Mouse (Mus musculus) right cerebral cortex, postnatal 36 days (tissue): ENCODE measurements around the gene Rhoa.
A peak's percentile ranks its signal among the peaks of the same experiment; 100 is the strongest.

Source experiments
- DNase-seq, 2 experiments: peaks; one replicate each; pipeline ENCODE4 v3.0.0; 2022; ENCODE audit warnings: low spot score in 2 of 2, mixed read lengths in 1 of 2

Rhoa gene

DNA sequence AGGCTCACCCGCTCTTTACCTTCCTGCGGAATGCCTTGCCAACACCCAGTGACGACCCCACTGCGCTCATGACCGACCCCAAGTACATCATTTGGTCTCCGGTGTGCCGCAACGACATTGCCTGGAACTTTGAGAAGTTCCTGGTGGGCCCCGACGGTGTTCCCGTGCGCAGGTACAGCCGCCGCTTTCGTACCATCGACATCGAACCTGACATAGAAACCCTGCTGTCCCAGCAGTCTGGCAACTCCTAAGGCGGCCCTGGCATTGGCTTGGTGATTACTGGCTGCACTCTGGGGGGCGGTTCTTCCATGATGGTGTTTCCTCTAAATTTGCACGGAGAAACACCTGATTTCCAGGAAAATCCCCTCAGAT, 33.9 kb downstream of the Rhoa start:
- no peak for DNase-seq

DNA sequence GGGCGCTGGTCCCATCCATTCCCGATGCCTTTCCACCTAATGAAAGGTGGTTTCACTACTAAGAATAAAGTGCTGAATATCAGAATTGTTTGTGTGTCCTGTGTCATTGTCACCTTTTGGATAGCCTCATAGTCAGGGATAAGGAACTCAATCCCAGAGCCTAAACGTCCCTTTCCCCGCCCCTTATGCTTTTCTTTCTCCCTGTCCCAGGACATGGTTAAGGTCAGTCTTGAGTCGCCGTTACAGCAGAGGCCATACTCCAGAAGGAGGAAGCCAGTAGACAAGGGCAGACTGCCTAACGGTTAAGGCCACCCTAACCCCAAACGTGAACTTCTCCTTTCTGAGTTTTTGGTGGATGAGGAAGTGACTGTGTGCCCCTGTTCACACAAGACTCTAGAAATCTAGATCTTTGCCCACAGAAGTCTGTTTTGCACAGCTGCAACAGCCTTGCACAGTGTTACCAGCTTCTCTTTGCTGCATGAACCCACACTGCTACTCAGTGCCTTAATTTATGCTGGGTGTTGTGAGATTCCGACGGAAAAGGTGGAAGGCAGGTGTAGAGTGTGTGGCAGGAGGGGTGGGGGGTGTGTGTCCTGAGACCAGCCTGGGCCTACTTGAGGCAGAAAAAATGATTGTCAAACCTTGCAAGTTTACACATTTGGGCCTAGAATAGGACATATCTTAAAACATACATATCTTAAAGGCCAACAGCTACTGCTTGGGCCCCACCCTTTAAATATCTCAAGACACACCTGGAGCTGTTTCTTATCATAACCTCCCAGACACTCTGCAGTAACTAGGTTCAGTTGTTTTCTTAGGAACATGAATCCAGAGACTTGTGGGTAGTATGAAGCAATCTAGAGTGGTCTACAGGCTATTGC, 34.6 kb downstream of the Rhoa start:
- DNase-seq: no peak

- no peak for DNase-seq
These were observed 35.2 kb downstream of the Rhoa start for GRCm38 (mm10) chr9:108341139-108341475.

GRCm38 (mm10) chr9:108341801-108342200, 35.9 kb downstream of the Rhoa start:
- no peak for DNase-seq

DNA sequence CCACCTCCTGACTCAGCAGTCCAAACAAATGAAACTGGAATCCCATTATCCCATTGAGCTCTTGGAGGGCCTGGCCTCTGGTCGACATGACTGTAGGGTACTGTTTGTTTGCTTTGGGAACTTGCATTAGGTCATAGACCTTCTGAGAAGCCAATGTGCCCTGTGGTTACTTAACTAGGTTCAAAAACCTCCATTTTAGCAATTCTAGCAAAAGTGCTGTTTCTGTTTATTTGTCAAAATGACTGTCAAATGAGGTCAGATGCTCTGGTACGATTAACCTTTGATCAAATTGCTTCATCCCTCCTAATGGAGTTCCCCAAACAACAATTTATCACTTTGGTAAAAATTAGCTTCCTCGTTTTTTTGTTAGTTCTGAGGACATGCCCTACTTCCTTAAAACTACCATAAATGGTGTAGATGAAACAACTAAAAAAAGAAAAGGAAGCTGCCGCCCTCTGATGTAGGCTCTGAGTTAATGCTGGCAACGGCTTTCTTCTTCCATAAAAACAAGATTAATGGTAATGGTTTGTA, 36.4 kb downstream of the Rhoa start:
- no peak for DNase-seq

- DNase-seq: no peak
These were observed 37.4 kb downstream of the Rhoa start for GRCm38 (mm10) chr9:108343331-108343730.

DNA sequence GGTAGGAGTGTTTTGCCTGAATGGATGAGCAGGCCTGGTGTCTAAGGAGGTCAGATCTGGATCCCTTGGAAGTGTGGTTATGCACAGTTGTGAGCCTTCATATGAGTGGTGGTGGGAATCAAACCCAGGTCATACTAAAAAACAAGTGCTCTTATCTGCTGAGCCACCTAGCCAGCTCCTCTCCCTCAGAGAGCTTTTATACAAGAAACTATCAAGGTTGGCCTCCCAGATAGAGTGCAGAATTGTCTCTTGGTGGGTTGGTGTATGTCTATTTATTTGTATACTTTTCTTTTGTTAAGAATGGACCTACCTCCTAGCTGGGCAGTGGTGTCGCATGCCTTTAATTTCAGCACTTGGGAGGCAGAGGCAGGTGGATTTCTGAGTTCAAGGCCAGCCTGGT, 37.9 kb downstream of the Rhoa start:
- no peak for DNase-seq

DNA sequence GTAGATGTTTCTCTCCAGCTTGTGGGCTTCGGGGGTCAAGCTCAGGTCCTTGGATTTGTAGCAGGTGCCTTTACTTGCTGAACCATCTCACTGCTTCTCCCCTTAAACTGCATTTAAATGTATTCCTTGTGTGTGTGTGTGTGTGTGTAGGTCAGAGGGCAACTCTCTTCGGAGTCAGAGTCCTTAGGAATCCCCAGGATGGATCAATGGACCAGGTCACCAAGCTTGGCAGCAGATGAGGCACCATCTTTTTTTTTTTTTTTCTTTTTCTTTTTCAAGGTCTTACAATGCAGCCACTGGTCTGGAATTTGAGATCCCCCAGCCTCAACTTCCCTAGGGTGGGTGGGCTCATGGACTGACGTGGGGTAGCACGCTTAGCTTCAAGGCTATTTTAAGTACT, 38.5 kb downstream of the Rhoa start:
- DNase-seq: no peak

DNA sequence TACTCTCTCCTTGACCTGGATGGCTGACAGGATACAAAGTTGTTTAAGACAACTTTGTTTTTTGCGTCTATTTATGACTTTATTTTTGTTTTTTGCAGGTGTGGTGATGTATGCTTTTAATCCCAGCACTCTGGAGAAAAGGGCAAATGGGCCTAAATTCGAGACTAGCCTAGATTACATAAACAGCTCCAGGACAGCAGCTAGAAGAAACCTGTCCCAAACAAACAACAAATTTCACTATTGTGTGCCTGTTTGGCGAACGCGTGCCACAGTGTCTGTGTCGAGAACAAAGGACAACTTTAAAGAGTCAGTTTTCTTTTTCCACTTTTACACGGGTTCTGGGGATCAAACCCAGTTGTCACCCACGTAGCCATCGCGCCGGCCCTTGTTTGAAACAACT, 41.1 kb downstream of the Rhoa start:
- DNase-seq: no peak

- peak; percentile 85 to 86 for DNase-seq
These were observed 41.8 kb downstream of the Rhoa start, which contains the start of gene Usp4 for GRCm38 (mm10) chr9:108347540-108348289. TSS of gene Usp4 (plus strand) at chr9:108347853.

DNA sequence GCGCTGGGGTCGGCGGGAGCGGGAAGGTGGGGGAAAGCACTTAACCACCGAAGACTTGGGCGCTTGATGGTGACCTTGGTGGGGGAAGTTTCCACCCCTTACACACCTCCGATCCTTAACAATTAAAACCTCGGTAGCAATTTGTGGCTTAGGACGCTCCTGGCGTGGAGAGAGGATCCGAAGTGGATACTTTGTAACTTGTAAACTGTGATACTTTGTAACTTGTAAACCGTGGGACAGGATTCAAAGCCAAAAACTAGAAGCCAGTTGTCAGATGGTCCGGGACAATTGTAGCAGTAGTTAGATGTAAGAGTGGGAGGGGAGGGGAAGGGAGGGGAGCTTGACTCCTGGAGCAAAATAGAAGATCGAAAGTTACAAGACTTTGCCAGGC, 42.4 kb downstream of the Rhoa start:
- no peak for DNase-seq

GRCm38 (mm10) chr9:108349727-108350126, 43.8 kb downstream of the Rhoa start:
- no peak for DNase-seq

DNA sequence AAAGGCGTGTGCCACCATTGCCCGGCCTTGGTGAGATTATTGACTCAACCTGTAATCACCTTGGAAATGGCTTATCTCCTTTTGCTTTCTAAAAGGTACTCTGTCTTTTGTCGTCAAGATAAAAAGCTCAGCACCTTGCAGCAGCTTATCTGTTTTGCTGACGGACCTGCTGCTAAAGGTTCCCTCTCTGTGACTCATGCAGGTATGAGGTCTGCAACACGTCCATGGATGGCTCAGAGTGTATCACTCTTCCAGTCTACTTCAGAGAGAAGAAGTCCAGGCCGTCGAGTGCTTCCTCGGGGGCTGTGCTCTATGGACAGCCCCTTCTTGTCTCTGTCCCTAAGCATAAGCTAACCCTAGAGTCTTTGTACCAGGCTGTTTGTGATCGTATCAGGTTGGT, 72.3 kb downstream of the Rhoa start:
- DNase-seq: no peak

- no peak for DNase-seq
These were observed 72.8 kb downstream of the Rhoa start for GRCm38 (mm10) chr9:108378736-108379135.

- DNase-seq: no peak
These were observed 73.4 kb downstream of the Rhoa start for GRCm38 (mm10) chr9:108379294-108379693.

DNA sequence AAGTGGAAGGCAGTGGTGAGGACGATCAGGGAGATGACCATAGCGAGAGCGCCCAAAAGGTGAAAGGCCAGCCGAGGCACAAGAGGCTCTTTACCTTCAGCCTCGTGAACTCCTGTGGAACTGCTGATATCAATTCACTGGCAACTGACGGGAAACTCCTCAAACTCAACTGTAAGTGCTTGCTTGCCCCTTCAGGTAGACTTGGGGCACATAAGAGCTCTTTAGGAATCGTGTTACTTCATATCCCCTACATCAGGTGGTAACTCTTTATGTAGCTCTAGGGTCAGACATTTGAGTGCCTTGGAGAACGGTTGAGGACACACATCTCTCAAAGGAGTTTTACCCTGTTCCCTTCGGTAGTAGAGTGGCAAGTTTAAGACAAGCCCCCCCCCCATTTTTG, 75.5 kb downstream of the Rhoa start:
- DNase-seq: no peak

GRCm38 (mm10) chr9:108385006-108385405, 79.1 kb downstream of the Rhoa start:
- no peak for DNase-seq

GRCm38 (mm10) chr9:108386816-108387215, 80.9 kb downstream of the Rhoa start:
- no peak for DNase-seq
